25 mouse cellular contexts compared by ENCODE assay signal in genomic region chr6:137766177-137766576, GRCm38 (mm10).
"Had no signal": no experiment of that assay in that cellular context is flagged by ENCODE, and none has a peak within 500 bp of the region (broad histone marks: within the 10 kb centered on the region; RNA-seq: fewer than 3 reads in every experiment).

No protein-coding gene starts in this region.

- DNase-seq: cerebellum, adult 9-11 months; cerebellum, postnatal 10 days; cerebellum, postnatal 14 days; cerebellum, postnatal 25 days; cerebellum, postnatal 36 days; embryo, embryonic 11 days; forebrain, postnatal 0 days; gastrocnemius, adult 2 months; gastrocnemius, postnatal 10 days; gastrocnemius, postnatal 14 days; gastrocnemius, postnatal 25 days; gastrocnemius, postnatal 36 days; heart, adult 18-20 months; heart, adult 2 months had no signal

- H3K4me1 ChIP-seq: forebrain, embryonic 15.5 days had no signal

- H3K36me3 ChIP-seq: embryonic facial prominence, embryonic 10.5 days; embryonic facial prominence, embryonic 12.5 days; embryonic facial prominence, embryonic 13.5 days; embryonic facial prominence, embryonic 15.5 days; forebrain, embryonic 12.5 days; forebrain, embryonic 15.5 days; heart, embryonic 10.5 days had no signal

- H3K9me3 ChIP-seq: embryonic facial prominence, embryonic 10.5 days; embryonic facial prominence, embryonic 12.5 days; embryonic facial prominence, embryonic 13.5 days; embryonic facial prominence, embryonic 15.5 days; forebrain, embryonic 12.5 days; forebrain, embryonic 13.5 days; forebrain, embryonic 15.5 days; heart, embryonic 10.5 days had no signal

- H3K4me3 ChIP-seq: embryonic facial prominence, embryonic 10.5 days; embryonic facial prominence, embryonic 12.5 days; embryonic facial prominence, embryonic 13.5 days; embryonic facial prominence, embryonic 15.5 days; erythroblast, embryonic 14.5 days; forebrain, embryonic 12.5 days; forebrain, embryonic 13.5 days; forebrain, embryonic 15.5 days; gastrocnemius, adult 2 months; heart, adult 2 months; heart, embryonic 10.5 days had no signal

- H3K27me3 ChIP-seq: embryonic facial prominence, embryonic 12.5 days; embryonic facial prominence, embryonic 13.5 days; embryonic facial prominence, embryonic 15.5 days; forebrain, embryonic 12.5 days; forebrain, embryonic 13.5 days; forebrain, embryonic 15.5 days had no signal

- ATAC-seq: forebrain, embryonic 13.5 days; forebrain, embryonic 14.5 days; forebrain, embryonic 15.5 days; forebrain, embryonic 16.5 days; forebrain, postnatal 0 days had no signal

- H3K27ac ChIP-seq: embryonic facial prominence, embryonic 10.5 days; embryonic facial prominence, embryonic 12.5 days; embryonic facial prominence, embryonic 13.5 days; embryonic facial prominence, embryonic 15.5 days; forebrain, embryonic 12.5 days; forebrain, embryonic 13.5 days; forebrain, embryonic 15.5 days; gastrocnemius, adult 2 months; heart, adult 2 months; heart, embryonic 10.5 days had no signal
